Mouse (Mus musculus) embryonic facial prominence, embryonic 14.5 days (tissue): Measurements from ENCODE around the gene Spint3. TPM values are rescaled to one million over a fixed set of nuclear protein-coding genes. Genes with fewer than 3 reads are reported as not detected.
"Not testable (repeated sequence)": the region's sequence is repeated elsewhere in the genome, so short reads cannot be mapped to it uniquely, and the experiment has no call there.

ENCODE experiments used
- ATAC-seq: fragments of 200-750 bp; cut with Nextera tagmentation; 2 replicates; pipeline ENCODE4 v1.8.0; 2017; ENCODE audit warnings: low read depth, moderate number of reproducible peaks, moderate TSS enrichment
- DNase-seq: peaks from one replicate; pipeline ENCODE4 v3.0.0-alpha.2; 2015; ENCODE audit warnings: low spot score
- H3K27ac ChIP-seq: fragments of 300-500 bp; sonication (generic); replicated peaks from 2 replicates; pipeline ENCODE4 v1.5.1; 2014; ENCODE audit warnings: low read depth, mild to moderate bottlenecking, low read length, moderate library complexity
- H3K27me3 ChIP-seq: fragments of 300-500 bp; sonication (generic); replicated peaks from 2 replicates; pipeline ENCODE4 v1.6.1; 2014; ENCODE audit warnings: low read length; ENCODE audit not compliant: control insufficient read depth, insufficient read depth
- H3K36me3 ChIP-seq: fragments of 300-500 bp; sonication (generic); 2 replicates; pipeline ENCODE4 v1.6.1; 2014; ENCODE audit warnings: low read length, mixed read lengths; ENCODE audit not compliant: control insufficient read depth, insufficient read depth
- H3K4me1 ChIP-seq: fragments of 300-500 bp; sonication (generic); 2 replicates; pipeline ENCODE4 v1.6.1; 2014; ENCODE audit warnings: antibody characterized with exemption, low read length; ENCODE audit not compliant: control insufficient read depth, insufficient read depth
- H3K4me2 ChIP-seq: fragments of 300-500 bp; sonication (generic); 2 replicates; pipeline ENCODE4 v1.6.1; 2014; ENCODE audit warnings: low read depth, mild to moderate bottlenecking, low read length, moderate library complexity, mixed read lengths
- H3K4me3 ChIP-seq: fragments of 300-500 bp; sonication (generic); 2 replicates; pipeline ENCODE4 v1.5.1; 2014; ENCODE audit warnings: low read depth, mild to moderate bottlenecking, low read length
- H3K9ac ChIP-seq: fragments of 300-500 bp; sonication (generic); 2 replicates; pipeline ENCODE4 v1.6.1; 2014; ENCODE audit warnings: low read depth, mild to moderate bottlenecking, low read length, moderate library complexity, mixed read lengths
- H3K9me3 ChIP-seq: fragments of 300-500 bp; sonication (generic); 2 replicates; pipeline ENCODE4 v1.6.1; 2016; ENCODE audit warnings: low read length; ENCODE audit not compliant: control insufficient read depth
- WGBS: fragments of 180-500 bp; shearing (Covaris S2); extraction: QIAGEN DNeasy Blood & Tissue Kit; methylation state at CpG from one replicate; pipeline ENCODE4 v1.1.7; 2014; 5-methylcytosine and 5-hydroxymethylcytosine counted together
- polyA plus RNA-seq: library from polyadenylated mRNA; unstranded; fragments of >200 nt; fragmentation: Nextera tagmentation; extraction: Ambion mirVana; gene quantifications from 2 replicates; pipeline ENCODE4 v1.2.1, GENCODE M21; 2014

Spint3 gene
- not detected in 2 replicates for polyA plus RNA-seq

GRCm38 (mm10) chr2:164573359-164573758 is at the start of gene Spint3:
Gene Spint3 (minus strand): TSS chr2:164573459.
- WGBS, result 83% methylated on average over 6 of the region's 6 CpGs
- ATAC-seq, H3K27me3 ChIP-seq: not testable (repeated sequence)

GRCm38 (mm10) chr2:164621775-164622174 is 48.5 kb upstream of the Spint3 start:
- no peaks in the 10 kb centered on the region for H3K4me1 ChIP-seq
- H3K9ac ChIP-seq, result no peak overlapping the region
- H3K4me3 ChIP-seq, result no peak overlapping the region
- ATAC-seq (no peak), DNase-seq (no peak)
- H3K27me3 ChIP-seq, result no peaks in the 10 kb centered on the region
- H3K4me2 ChIP-seq, result no peak overlapping the region
- H3K27ac ChIP-seq, result no peak overlapping the region
- no peaks in the 10 kb centered on the region for H3K36me3 ChIP-seq
- no peaks in the 10 kb centered on the region for H3K9me3 ChIP-seq
- 81% methylated on average over 4 of the region's 4 CpGs for WGBS

More at GRCm38 (mm10) chr2:164573359-164573758, at the start of gene Spint3:
- H3K9ac ChIP-seq, H3K9me3 ChIP-seq, H3K36me3 ChIP-seq, H3K27ac ChIP-seq, H3K4me1 ChIP-seq, DNase-seq, H3K4me3 ChIP-seq, H3K4me2 ChIP-seq: not testable (repeated sequence)

GRCm38 (mm10) chr2:164619050-164619449 is 45.8 kb upstream of the Spint3 start:
- Histone ChIP-seq H3K9ac (no peak overlapping the region), H3K4me2 (no peak overlapping the region), H3K27me3 (no peaks in the 10 kb centered on the region), H3K9me3 (no peaks in the 10 kb centered on the region), H3K4me1 (no peaks in the 10 kb centered on the region), H3K27ac (no peak overlapping the region), H3K4me3 (no peak overlapping the region), H3K36me3 (no peaks in the 10 kb centered on the region)
- DNase-seq (no peak), ATAC-seq (no peak)
- 70% methylated on average over 5 of the region's 5 CpGs for WGBS

GRCm38 (mm10) chr2:164615386-164615785 is 42.1 kb upstream of the Spint3 start:
- Histone ChIP-seq H3K4me1 (no peaks in the 10 kb centered on the region), H3K36me3 (no peaks in the 10 kb centered on the region), H3K27me3 (no peaks in the 10 kb centered on the region), H3K9me3 (no peaks in the 10 kb centered on the region), H3K9ac (no peak overlapping the region), H3K4me2 (no peak overlapping the region), H3K27ac (no peak overlapping the region), H3K4me3 (no peak overlapping the region)
- WGBS, result 85% methylated on average over 3 of the region's 3 CpGs
- ATAC-seq (no peak), DNase-seq (no peak)

- H3K4me1 ChIP-seq, H3K27ac ChIP-seq, DNase-seq, H3K4me2 ChIP-seq, H3K27me3 ChIP-seq, H3K9me3 ChIP-seq, H3K4me3 ChIP-seq, H3K36me3 ChIP-seq, ATAC-seq, H3K9ac ChIP-seq: not testable (repeated sequence)
- 46% methylated on average over 8 of the region's 8 CpGs for WGBS
Measured at GRCm38 (mm10) chr2:164613471-164613870, 40.2 kb upstream of the Spint3 start, which contains the start of the genes Wfdc6b and Wfdc8. Gene Wfdc6b (plus strand): TSS chr2:164613522. Gene Wfdc8 (minus strand): TSS chr2:164613626.

GRCm38 (mm10) chr2:164608781-164609180 is 35.5 kb upstream of the Spint3 start:
- no peaks in the 10 kb centered on the region for H3K27me3 ChIP-seq
- H3K4me3 ChIP-seq, result no peak overlapping the region
- no peaks in the 10 kb centered on the region for H3K9me3 ChIP-seq
- H3K4me1 ChIP-seq, result no peaks in the 10 kb centered on the region
- no peaks in the 10 kb centered on the region for H3K36me3 ChIP-seq
- no peak overlapping the region for H3K4me2 ChIP-seq
- no peak overlapping the region for H3K27ac ChIP-seq
- ATAC-seq (no peak), DNase-seq (no peak)
- WGBS, result 80% methylated on average over 6 of the region's 6 CpGs
- no peak overlapping the region for H3K9ac ChIP-seq

- no peak for ATAC-seq
- H3K9ac ChIP-seq, result no peak overlapping the region
- WGBS, result 81% methylated on average over 8 of the region's 8 CpGs
Measured at GRCm38 (mm10) chr2:164604411-164604810, 31.2 kb upstream of the Spint3 start.

GRCm38 (mm10) chr2:164603482-164603881 is 30.2 kb upstream of the Spint3 start:
- no peak overlapping the region for H3K4me3 ChIP-seq
- H3K36me3 ChIP-seq, result no peaks in the 10 kb centered on the region
- no peak overlapping the region for H3K9ac ChIP-seq
- 90% methylated on average over 3 of the region's 3 CpGs for WGBS
- peaks cover 3% of the 10 kb centered on the region; the same call in 1 of the 2 replicates for H3K9me3 ChIP-seq
- ATAC-seq (no peak), DNase-seq (no peak)
- H3K27me3 ChIP-seq, result no peaks in the 10 kb centered on the region
- H3K4me2 ChIP-seq, result no peak overlapping the region
- H3K27ac ChIP-seq, result no peak overlapping the region
- H3K4me1 ChIP-seq, result no peaks in the 10 kb centered on the region

More at GRCm38 (mm10) chr2:164604411-164604810, 31.2 kb upstream of the Spint3 start:
- Histone ChIP-seq H3K27me3 (no peaks in the 10 kb centered on the region), H3K36me3 (no peaks in the 10 kb centered on the region), H3K4me3 (no peak overlapping the region), H3K27ac (no peak overlapping the region), H3K4me1 (no peaks in the 10 kb centered on the region), H3K4me2 (no peak overlapping the region), H3K9me3 (peaks cover 3% of the 10 kb centered on the region; the same call in 1 of the 2 replicates)
- DNase-seq, result no peak

GRCm38 (mm10) chr2:164600179-164600578 is 26.9 kb upstream of the Spint3 start:
- Histone ChIP-seq H3K36me3 (no peaks in the 10 kb centered on the region), H3K4me3 (no peak overlapping the region), H3K27me3 (no peaks in the 10 kb centered on the region), H3K9me3 (peaks cover 3% of the 10 kb centered on the region; the same call in 1 of the 2 replicates), H3K4me1 (no peaks in the 10 kb centered on the region), H3K4me2 (no peak overlapping the region), H3K27ac (no peak overlapping the region), H3K9ac (no peak overlapping the region)
- DNase-seq (no peak), ATAC-seq (no peak)
- 67% methylated on average over 3 of the region's 3 CpGs for WGBS
